Mouse (Mus musculus) Muller cell, postnatal 12 days (primary cell): ENCODE measurements at regions not wholly inside any gene's neighbourhood (a gene's known extent, or its start where the extent isn't known, plus 50 kb on each side); places are given as distances from the start of the nearest gene placed in this dataset.

Experiments
- DNase-seq: peaks from one replicate; pipeline ENCODE4 v3.0.0-alpha.2; 2015; ENCODE audit errors: inconsistent ontology term

DNA sequence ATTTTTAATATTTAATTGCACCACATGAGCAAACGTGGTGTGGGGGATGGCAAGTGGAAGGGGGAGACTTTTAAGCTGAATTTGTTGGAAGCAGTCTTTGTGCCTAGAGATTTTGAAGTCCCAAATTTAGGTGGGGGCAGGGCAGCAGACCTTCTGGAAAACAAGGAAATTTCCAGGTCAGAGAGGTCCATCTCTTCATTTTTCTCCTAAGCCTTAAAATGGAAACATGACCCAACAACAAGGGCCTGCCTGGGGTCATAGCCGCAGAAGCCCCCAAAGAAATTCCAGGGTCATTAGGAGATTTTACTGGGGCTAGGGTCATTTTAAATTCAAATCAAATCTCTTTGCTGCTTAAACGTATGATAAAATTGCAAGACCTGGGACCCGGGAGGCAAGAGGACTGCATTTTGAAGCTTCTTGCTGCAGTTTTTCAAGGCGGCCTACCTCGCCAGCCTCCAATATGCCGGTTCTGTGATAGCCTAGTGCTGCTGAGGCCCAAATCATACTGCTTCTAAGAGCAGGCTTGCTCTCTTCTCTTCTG lies 490.0 kb downstream of the Prss52 start:
- DNase-seq = no peak

DNA sequence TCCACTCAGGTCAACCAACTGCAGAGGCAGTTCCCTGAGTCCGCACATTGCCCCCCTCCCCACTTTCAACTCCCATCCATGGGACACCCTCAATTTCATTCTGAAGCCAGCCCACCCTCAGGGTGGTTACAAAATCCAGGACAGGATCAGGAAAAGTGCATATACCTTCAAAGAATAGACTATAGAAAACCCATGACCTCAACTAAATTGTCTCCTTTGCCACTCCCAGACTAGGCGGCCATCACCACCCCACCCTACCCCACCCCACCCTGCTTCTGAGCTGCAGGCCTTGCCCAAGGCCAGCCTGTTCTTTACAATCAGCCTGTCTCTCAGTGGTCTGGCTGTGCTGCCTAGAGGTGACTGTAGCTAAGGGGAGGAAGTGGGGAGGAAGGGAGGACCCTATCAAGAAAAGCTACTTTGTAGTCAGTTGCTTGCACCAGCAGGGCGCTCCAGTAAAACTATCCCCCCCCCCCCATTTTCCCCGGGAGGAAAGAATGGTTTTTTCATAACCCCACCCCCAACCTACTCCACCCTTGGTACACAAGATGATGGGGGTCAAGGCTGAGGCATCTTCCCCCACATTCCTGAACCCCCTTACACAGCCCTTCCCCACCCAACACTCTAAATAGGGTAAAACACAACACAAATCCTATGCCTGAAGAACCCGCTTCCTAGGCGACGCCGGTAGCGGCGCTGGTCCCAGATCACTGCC lies 490.9 kb downstream of the Prss52 start:
- DNase-seq = no peak

DNA sequence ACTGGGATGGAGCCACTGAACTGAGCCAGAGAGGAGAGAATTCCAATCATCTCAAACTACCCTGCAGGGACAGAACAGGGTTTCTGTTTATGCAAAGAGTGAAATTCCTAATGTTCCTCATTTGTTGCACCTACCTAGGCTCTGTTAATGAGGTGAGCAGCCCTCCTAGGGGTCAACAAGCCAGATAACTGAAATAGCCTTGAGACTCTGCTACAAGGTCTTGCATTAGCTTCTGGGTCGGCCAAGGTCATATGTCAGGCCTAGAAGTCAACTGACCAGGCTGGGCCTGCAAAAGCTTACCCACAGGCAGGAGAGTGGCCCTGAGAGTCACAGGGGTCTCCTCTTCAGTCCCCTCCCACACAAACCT lies 491.4 kb downstream of the Prss52 start:
- no peak for DNase-seq

DNA sequence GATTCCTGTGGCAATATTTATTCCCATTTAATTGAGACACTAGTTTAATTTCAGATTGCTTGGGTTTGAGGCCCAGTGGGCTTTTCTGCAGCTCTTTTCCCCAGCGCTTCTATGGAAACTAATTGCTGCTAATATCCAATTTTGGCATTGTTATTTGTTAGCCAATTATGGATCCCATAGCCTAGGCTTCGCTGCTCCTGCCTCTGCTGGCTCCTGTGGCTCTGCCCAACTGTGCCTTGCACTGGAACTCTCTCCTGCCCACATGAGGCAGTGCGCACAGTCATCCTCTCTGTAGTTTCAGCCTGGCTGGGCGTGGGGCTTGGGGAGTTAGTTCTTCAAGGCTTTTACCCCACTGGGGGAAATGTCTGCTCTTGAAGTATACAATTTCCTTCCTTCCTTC lies 491.8 kb downstream of the Prss52 start:
- DNase-seq = no peak

DNA sequence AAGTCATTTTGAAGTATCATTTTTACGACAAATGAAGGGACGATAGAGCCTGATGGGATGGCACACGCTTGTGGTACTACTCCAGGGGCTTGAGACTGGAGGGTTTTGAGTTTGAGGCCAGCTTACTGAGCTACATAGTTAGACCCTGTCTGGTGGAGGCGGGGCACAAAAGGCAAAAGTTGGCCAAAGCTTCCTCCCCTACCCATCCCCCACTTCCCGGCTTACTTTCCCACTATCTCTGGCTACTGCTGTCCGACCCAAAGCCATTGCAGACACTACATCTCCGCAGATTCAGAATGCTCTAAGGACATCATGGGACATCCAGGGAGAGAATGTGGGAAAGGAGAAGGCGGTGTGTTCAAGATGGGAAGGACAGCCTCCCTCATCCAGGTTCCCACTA lies 493.1 kb downstream of the Prss52 start:
- DNase-seq = no peak
